ENCODE assay signal across 37 mouse cellular contexts in genomic region chr4:86548332-86548731, GRCm38 (mm10). TPM values are rescaled to one million over a fixed set of nuclear protein-coding genes. Genes with fewer than 3 reads are reported as not detected.
DNase-seq lines count a peak whose midpoint lies in the region; ATAC-seq lines count a peak whose summit lies in the region.
"Had no signal": no experiment of that assay in that cellular context is flagged by ENCODE, and none has a peak within 500 bp of the region (broad histone marks: within the 10 kb centered on the region; RNA-seq: fewer than 3 reads in every experiment).

No protein-coding gene starts in this region.

- 84% methylated on average over 9 of the region's 9 CpGs for WGBS in midbrain, embryonic 11.5 days
- WGBS in midbrain, embryonic 14.5 days: 86% methylated on average over 9 of the region's 9 CpGs

- no peaks in the 10 kb centered on the region for H3K9me3 ChIP-seq in midbrain, embryonic 11.5 days (ENCODE audit: control insufficient read depth, low read length)
- no peaks in the 10 kb centered on the region for H3K9me3 ChIP-seq in midbrain, embryonic 14.5 days (ENCODE audit: control insufficient read depth, low read length)
- H3K9me3 ChIP-seq: G1E; heart, embryonic 10.5 days; hindbrain, embryonic 13.5 days; limb, embryonic 12.5 days; liver, embryonic 15.5 days; lung, embryonic 15.5 days; midbrain, embryonic 15.5 days had no signal

- H3K4me1 ChIP-seq in midbrain, embryonic 11.5 days (ENCODE audit: control insufficient read depth, insufficient read depth, low read length): no peaks in the 10 kb centered on the region
- no peaks in the 10 kb centered on the region for H3K4me1 ChIP-seq in midbrain, embryonic 14.5 days (ENCODE audit: control insufficient read depth, insufficient read depth, low read length)
- H3K4me1 ChIP-seq: liver, embryonic 15.5 days; lung, embryonic 15.5 days; midbrain, embryonic 15.5 days had no signal

- DNase-seq in adrenal gland, postnatal 10 days: peak; percentile 15
- DNase-seq in adrenal gland, adult 18-20 months (ENCODE audit: low spot score in 2 of 2): no peak
- peak; percentile 14 for DNase-seq in midbrain, embryonic 11.5 days (ENCODE audit: low spot score, missing footprints)
- no peak for DNase-seq in midbrain, embryonic 14.5 days
- no peak for DNase-seq in MN1 (ENCODE audit: low spot score)
- no peak for DNase-seq in left cerebral cortex, postnatal 4 days
- DNase-seq: adrenal gland, postnatal 25 days; cerebellum, adult 18-20 months; cerebellum, postnatal 10 days; heart, postnatal 36 days; kidney, adult 9 months; kidney, postnatal 14 days; right cerebral cortex, postnatal 4 days; thymus, postnatal 14 days had no signal

- H3K27ac ChIP-seq in midbrain, embryonic 11.5 days (ENCODE audit: low read depth, low read length): no peak overlapping the region
- H3K27ac ChIP-seq in midbrain, embryonic 14.5 days (replicated peaks; ENCODE audit: low read depth, low read length): no peak overlapping the region
- H3K27ac ChIP-seq: heart, embryonic 10.5 days; hindbrain, embryonic 13.5 days; limb, embryonic 12.5 days; liver, embryonic 15.5 days; lung, embryonic 15.5 days; midbrain, embryonic 15.5 days had no signal

- no peaks in the 10 kb centered on the region for H3K36me3 ChIP-seq in midbrain, embryonic 11.5 days (ENCODE audit: control insufficient read depth, insufficient read depth, low read length)
- no peaks in the 10 kb centered on the region for H3K36me3 ChIP-seq in midbrain, embryonic 14.5 days (ENCODE audit: control insufficient read depth, insufficient read depth, low read length)
- H3K36me3 ChIP-seq: G1E; heart, embryonic 10.5 days; hindbrain, embryonic 13.5 days; limb, embryonic 12.5 days; liver, embryonic 15.5 days; lung, embryonic 15.5 days; midbrain, embryonic 15.5 days had no signal

- H3K9ac ChIP-seq in midbrain, embryonic 11.5 days (ENCODE audit: low read length): no peak overlapping the region
- H3K9ac ChIP-seq in midbrain, embryonic 14.5 days (replicated peaks; ENCODE audit: low read length): no peak overlapping the region
- H3K9ac ChIP-seq: hindbrain, embryonic 13.5 days; limb, embryonic 12.5 days; liver, embryonic 15.5 days; lung, embryonic 15.5 days; midbrain, embryonic 15.5 days had no signal

- no peak overlapping the region for H3K4me3 ChIP-seq in midbrain, embryonic 11.5 days (ENCODE audit: low read depth, low read length)
- no peak overlapping the region for H3K4me3 ChIP-seq in midbrain, embryonic 14.5 days (replicated peaks; ENCODE audit: low read depth, low read length)
- H3K4me3 ChIP-seq: erythroblast, embryonic 14.5 days; heart, embryonic 10.5 days; hindbrain, embryonic 13.5 days; limb, embryonic 12.5 days; liver, embryonic 15.5 days; lung, embryonic 15.5 days; midbrain, embryonic 15.5 days had no signal

- intact Hi-C loops in left cerebral cortex, postnatal 4 days (cut with DNase I): no loop called here

- no peaks in the 10 kb centered on the region for H3K27me3 ChIP-seq in midbrain, embryonic 11.5 days (ENCODE audit: control insufficient read depth, insufficient read depth, low read length)
- H3K27me3 ChIP-seq in midbrain, embryonic 14.5 days (ENCODE audit: control insufficient read depth, insufficient read depth, low read length): no peaks in the 10 kb centered on the region
- H3K27me3 ChIP-seq: hindbrain, embryonic 13.5 days; limb, embryonic 12.5 days; liver, embryonic 15.5 days; lung, embryonic 15.5 days; midbrain, embryonic 15.5 days; Patski had no signal

- H3K4me2 ChIP-seq in midbrain, embryonic 11.5 days: no peak overlapping the region
- no peak overlapping the region for H3K4me2 ChIP-seq in midbrain, embryonic 14.5 days (ENCODE audit: low read length)
- H3K4me2 ChIP-seq: hindbrain, embryonic 13.5 days; limb, embryonic 12.5 days; liver, embryonic 15.5 days; lung, embryonic 15.5 days; midbrain, embryonic 15.5 days had no signal

- no peak for ATAC-seq in midbrain, embryonic 11.5 days (ENCODE audit: low FRiP score)
- no peak for ATAC-seq in midbrain, embryonic 14.5 days (ENCODE audit: low FRiP score, low TSS enrichment)
- peak; percentile 96 for ATAC-seq in megakaryocyte progenitor cell, adult 5-6 weeks (replicated peaks; ENCODE audit: poor library complexity)
- ATAC-seq: forebrain, embryonic 16.5 days; intestine, postnatal 0 days; midbrain, embryonic 15.5 days; Patski had no signal

RNA-seq across cellular contexts. Expression of gene Saxo1, which starts 9.8 kb away (rescaled TPM):
- not detected for total RNA-seq in adrenal gland, postnatal 10 days (2021)
- not detected for total RNA-seq in adrenal gland, adult 18-20 months (2021)
- polyA plus RNA-seq in midbrain, embryonic 11.5 days (2014; fragmentation: Nextera tagmentation; extraction: Ambion mirVana): not detected in 2 replicates
- polyA plus RNA-seq in midbrain, embryonic 14.5 days (2014; fragmentation: Nextera tagmentation; extraction: Ambion mirVana): not detected in 2 replicates
- total RNA-seq in megakaryocyte progenitor cell, adult 5-6 weeks (2015): not detected in 2 replicates
- total RNA-seq in megakaryocyte progenitor cell, adult 5-6 weeks (2017): not detected in 2 replicates
- not detected for total RNA-seq in left cerebral cortex, postnatal 4 days (2021)
- total RNA-seq: adrenal gland, postnatal 25 days; G1E; gastrocnemius, adult 8-10 months; heart, postnatal 36 days; layer of hippocampus, adult 18-20 months; layer of hippocampus, postnatal 10 days; left cerebral cortex, adult 18-20 months; left cerebral cortex, postnatal 14 days; liver, adult 2 months; megakaryocyte-erythroid progenitor cell, adult 5-6 weeks had no signal
- polyA plus RNA-seq: erythroblast, embryonic 14.5 days; forebrain, embryonic 11.5 days; forebrain, embryonic 16.5 days; G1E; heart, embryonic 10.5 days; heart, embryonic 16.5 days; hindbrain, embryonic 13.5 days; intestine, postnatal 0 days; liver, adult 2 months; liver, embryonic 15.5 days; lung, embryonic 15.5 days; midbrain, embryonic 15.5 days; Patski; stomach, embryonic 14.5 days; urinary bladder, adult 2 months had no signal

RNA-seq across cellular contexts. Expression of gene Rraga, which starts 27.1 kb away (rescaled TPM):
- 10 to 100 TPM; 83.4 to 84.7 TPM for total RNA-seq in adrenal gland, postnatal 10 days (2021)
- total RNA-seq in adrenal gland, adult 18-20 months (2021): 10 to 100 TPM; 96.4 to 99.1 TPM
- 129 and 136 TPM in 2 replicates for polyA plus RNA-seq in midbrain, embryonic 11.5 days (2014; fragmentation: Nextera tagmentation; extraction: Ambion mirVana)
- 159 and 192 TPM in 2 replicates for polyA plus RNA-seq in midbrain, embryonic 14.5 days (2014; fragmentation: Nextera tagmentation; extraction: Ambion mirVana)
- 31.0 and 34.5 TPM in 2 replicates for total RNA-seq in megakaryocyte progenitor cell, adult 5-6 weeks (2015)
- total RNA-seq in megakaryocyte progenitor cell, adult 5-6 weeks (2017): 12.4 and 12.5 TPM in 2 replicates
- total RNA-seq in left cerebral cortex, postnatal 4 days (2021): 100 to 1,000 TPM; 131 to 139 TPM

Comparison
In these comparisons a context has a peak if more than half of its experiments do, and no peak if none do; other contexts are left out.
1. DNase-seq: peak in adrenal gland, postnatal 10 days (single experiment) and midbrain, embryonic 11.5 days (single experiment); none in adrenal gland, adult 18-20 months (0 of 2), midbrain, embryonic 14.5 days (single experiment), MN1 (single experiment) and left cerebral cortex, postnatal 4 days (single experiment).